8 mouse cellular contexts compared by ENCODE assay signal in genomic region chr7:80032216-80033052, GRCm38 (mm10). TPM values are rescaled to one million over a fixed set of nuclear protein-coding genes. Genes with fewer than 3 reads are reported as not detected.
DNase-seq lines count a peak whose midpoint lies in the region; ATAC-seq and TF ChIP-seq lines count a peak whose summit lies in the region.

No protein-coding gene starts in this region.

- no peak overlapping the region for H3K4me3 ChIP-seq in heart, embryonic 13.5 days
- peak overlapping the region; percentile 35; the same call in 1 of the 2 replicates for H3K4me3 ChIP-seq in ES-Bruce4 (ENCODE audit: low read depth, low read length)
- no peak overlapping the region for H3K4me3 ChIP-seq in embryonic facial prominence, embryonic 14.5 days (ENCODE audit: low read depth, low read length)

- TF ChIP-seq EP300 in ES-Bruce4 (IDR thresholded peaks at IDR 0.05; ENCODE audit: insufficient read depth, low read depth, low read length), result no peak

- ATAC-seq in heart, embryonic 13.5 days (ENCODE audit: extremely low read depth, insufficient number of reproducible peaks, low FRiP score, low TSS enrichment), result no peak
- ATAC-seq in embryonic facial prominence, embryonic 14.5 days (ENCODE audit: low read depth), result 0 out of 2 replicates have a peak, but pooled peaks have one; percentile 15
- ATAC-seq in megakaryocyte progenitor cell, adult 5-6 weeks (replicated peaks; ENCODE audit: poor library complexity), result peak; percentile 35

- no peak overlapping the region for H3K4me2 ChIP-seq in heart, embryonic 13.5 days
- peak overlapping the region; percentile 8; the same call in 1 of the 2 replicates for H3K4me2 ChIP-seq in embryonic facial prominence, embryonic 14.5 days (ENCODE audit: low read depth, low read length)

- DNase-seq in heart, adult 8-10 months (ENCODE audit: low spot score), result no peak
- no peak for DNase-seq in embryonic facial prominence, embryonic 14.5 days (ENCODE audit: low spot score)
- DNase-seq in urinary bladder, postnatal 4 days (ENCODE audit: low spot score in 2 of 2), result no peak
- no peak for DNase-seq in ovary, postnatal 14 days (ENCODE audit: low spot score)
- no peak for DNase-seq in MN1 (ENCODE audit: low spot score)

- 55% methylated on average over 10 of the region's 10 CpGs for WGBS in heart, embryonic 13.5 days
- 31% methylated on average over 10 of the region's 10 CpGs for WGBS in embryonic facial prominence, embryonic 14.5 days

- H3K27me3 ChIP-seq in heart, embryonic 13.5 days (replicated peaks), result no peaks in the 10 kb centered on the region
- no peaks in the 10 kb centered on the region for H3K27me3 ChIP-seq in ES-Bruce4 (ENCODE audit: control insufficient read depth, insufficient read depth, low read length, poor library complexity, severe bottlenecking)
- no peaks in the 10 kb centered on the region for H3K27me3 ChIP-seq in embryonic facial prominence, embryonic 14.5 days (replicated peaks; ENCODE audit: control insufficient read depth, insufficient read depth, low read length)

- TF ChIP-seq CTCF in ES-Bruce4 (IDR thresholded peaks at IDR 0.05; ENCODE audit: low read depth, low read length), result no peak

- no peak for TF ChIP-seq POLR2A in ES-Bruce4 (IDR thresholded peaks at IDR 0.05; ENCODE audit: insufficient read depth, low read length)

- H3K4me1 ChIP-seq in heart, embryonic 13.5 days, result peaks cover 82% of the 10 kb centered on the region
- H3K4me1 ChIP-seq in ES-Bruce4 (ENCODE audit: control insufficient read depth, insufficient read depth, low read length), result peaks cover 24% of the 10 kb centered on the region
- H3K4me1 ChIP-seq in embryonic facial prominence, embryonic 14.5 days (ENCODE audit: control insufficient read depth, insufficient read depth, low read length), result peaks cover 32% of the 10 kb centered on the region

- 0 out of 2 replicates have a peak overlapping the region, but pooled peaks have one; percentile 20 for H3K27ac ChIP-seq in heart, embryonic 13.5 days (replicated peaks)
- 0 out of 2 replicates have a peak overlapping the region, but pooled peaks have one; percentile 21 for H3K27ac ChIP-seq in ES-Bruce4 (ENCODE audit: insufficient read depth, low read length)
- no peak overlapping the region for H3K27ac ChIP-seq in embryonic facial prominence, embryonic 14.5 days (replicated peaks; ENCODE audit: low read depth, low read length)

- H3K36me3 ChIP-seq in heart, embryonic 13.5 days, result no peaks in the 10 kb centered on the region
- no peaks in the 10 kb centered on the region for H3K36me3 ChIP-seq in ES-Bruce4 (ENCODE audit: control insufficient read depth, insufficient read depth, low read length, poor library complexity, severe bottlenecking)
- no peaks in the 10 kb centered on the region for H3K36me3 ChIP-seq in embryonic facial prominence, embryonic 14.5 days (ENCODE audit: control insufficient read depth, insufficient read depth, low read length)

- H3K9ac ChIP-seq in heart, embryonic 13.5 days, result 0 out of 2 replicates have a peak overlapping the region, but pooled peaks have one; percentile 50
- H3K9ac ChIP-seq in ES-Bruce4 (ENCODE audit: low read depth, poor library complexity, severe bottlenecking), result peak overlapping the region; percentile 5; the same call in 1 of the 2 replicates
- no peak overlapping the region for H3K9ac ChIP-seq in embryonic facial prominence, embryonic 14.5 days (ENCODE audit: low read depth, low read length)

- H3K9me3 ChIP-seq in heart, embryonic 13.5 days, result no peaks in the 10 kb centered on the region
- H3K9me3 ChIP-seq in ES-Bruce4 (replicated peaks; ENCODE audit: control insufficient read depth, insufficient read depth, low read length, poor library complexity, severe bottlenecking), result no peaks in the 10 kb centered on the region
- no peaks in the 10 kb centered on the region for H3K9me3 ChIP-seq in embryonic facial prominence, embryonic 14.5 days (ENCODE audit: control insufficient read depth, low read length)

RNA-seq across cellular contexts. Expression of gene Zfp710, which starts 7.8 kb away (rescaled TPM):
- 11.6 and 12.1 TPM in 2 replicates for polyA plus RNA-seq in heart, embryonic 13.5 days (2015; fragmentation: Nextera tagmentation; extraction: Ambion mirVana)
- 10 to 100 TPM; 28.5 to 39.5 (median 31.3) TPM for total RNA-seq in heart, adult 8-10 months (2022)
- polyA plus RNA-seq in ES-Bruce4 (2011; ENCODE audit: insufficient read depth, insufficient read length, low read depth, missing spikeins), result 80.1 and 86.7 TPM in 2 replicates
- polyA plus RNA-seq in embryonic facial prominence, embryonic 14.5 days (2014; fragmentation: Nextera tagmentation; extraction: Ambion mirVana), result 14.2 and 14.3 TPM in 2 replicates
- total RNA-seq in megakaryocyte progenitor cell, adult 5-6 weeks (2015), result 18.9 and 19.3 TPM in 2 replicates
- 22.7 and 23.6 TPM in 2 replicates for total RNA-seq in megakaryocyte progenitor cell, adult 5-6 weeks (2017)
